Mouse (Mus musculus) brain, embryonic 14.5 days (tissue): ENCODE measurements around the gene Gm5890.
"Not testable (repeated sequence)": the region's sequence is repeated elsewhere in the genome, so short reads cannot be mapped to it uniquely, and the experiment has no call there.

Source experiments
- CTCF ChIP-seq: fragments of 200-500 bp; IDR thresholded peaks from 2 replicates; pipeline ENCODE4 v1.5.1; 2012; ENCODE audit warnings: inconsistent platforms, mild to moderate bottlenecking, moderate library complexity, borderline replicate concordance; ENCODE audit not compliant: insufficient read depth, insufficient read length; ENCODE audit errors: extremely low read depth
- POLR2A ChIP-seq: fragments of 200-500 bp; IDR thresholded peaks from 2 replicates; pipeline ENCODE4 v1.6.1; 2012; ENCODE audit warnings: mild to moderate bottlenecking, inconsistent platforms, borderline replicate concordance; ENCODE audit not compliant: poor library complexity, insufficient read depth, insufficient read length, severe bottlenecking; ENCODE audit errors: extremely low read depth

DNA sequence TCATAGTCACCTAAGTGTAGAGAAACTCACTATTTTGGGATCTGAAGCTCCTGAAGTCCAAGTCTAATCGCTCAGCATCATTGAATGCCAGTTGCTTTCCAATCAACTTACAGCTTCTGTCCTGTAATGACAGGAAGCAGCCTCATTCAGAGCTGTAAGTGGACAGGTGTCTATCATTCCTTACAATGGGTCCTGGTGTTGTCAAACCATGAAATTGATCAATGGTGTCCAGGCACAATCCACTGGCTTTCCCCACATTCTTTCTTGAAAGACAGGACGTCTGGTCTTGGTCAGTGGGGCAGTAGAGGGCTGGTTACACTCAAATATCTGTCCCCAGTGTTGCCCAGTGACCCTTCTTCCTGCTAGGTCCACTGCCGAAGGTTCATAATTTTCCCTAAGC lies at the start of gene Gm5890:
- TF ChIP-seq CTCF, POLR2A: not testable (repeated sequence)
